Mouse (Mus musculus) lung, embryonic 15.5 days (tissue): ENCODE measurements around the gene Pts. TPM values are rescaled to one million over a fixed set of nuclear protein-coding genes. Genes with fewer than 3 reads are reported as not detected.
A peak's percentile ranks its signal among the peaks of the same experiment; 100 is the strongest.

ENCODE experiments used
- ATAC-seq: fragments of 200-750 bp; cut with Nextera tagmentation; 2 replicates; pipeline ENCODE4 v1.8.0; 2017; ENCODE audit warnings: moderate number of reproducible peaks, borderline replicate concordance; ENCODE audit not compliant: low FRiP score, low TSS enrichment; ENCODE audit errors: extremely low read depth
- H3K27ac ChIP-seq: fragments of 300-500 bp; sonication (generic); 2 replicates; pipeline ENCODE4 v1.5.1; 2015; ENCODE audit warnings: moderate library complexity, mild to moderate bottlenecking, inconsistent platforms
- H3K27me3 ChIP-seq: fragments of 300-500 bp; sonication (generic); 2 replicates; pipeline ENCODE4 v1.6.1; 2015; ENCODE audit warnings: inconsistent platforms
- H3K36me3 ChIP-seq: fragments of 300-500 bp; sonication (generic); 2 replicates; pipeline ENCODE4 v1.6.1; 2015; ENCODE audit warnings: inconsistent platforms
- H3K4me1 ChIP-seq: fragments of 300-500 bp; sonication (generic); 2 replicates; pipeline ENCODE4 v1.6.1; 2015; ENCODE audit warnings: inconsistent platforms
- H3K4me2 ChIP-seq: fragments of 300-500 bp; sonication (generic); 2 replicates; pipeline ENCODE4 v1.6.1; 2015; ENCODE audit warnings: inconsistent platforms, mild to moderate bottlenecking, moderate library complexity
- H3K4me3 ChIP-seq: fragments of 300-500 bp; sonication (generic); 2 replicates; pipeline ENCODE4 v1.5.1; 2015; ENCODE audit warnings: mild to moderate bottlenecking, inconsistent platforms
- H3K9ac ChIP-seq: fragments of 300-500 bp; sonication (generic); 2 replicates; pipeline ENCODE4 v1.6.1; 2015; ENCODE audit warnings: inconsistent platforms
- H3K9me3 ChIP-seq: fragments of 300-500 bp; sonication (generic); 2 replicates; pipeline ENCODE4 v1.6.1; 2016; ENCODE audit warnings: inconsistent platforms
- WGBS: fragments of 180-500 bp; shearing (Covaris S2); methylation state at CpG from one replicate; pipeline ENCODE4 v1.1.7; 2015; 5-methylcytosine and 5-hydroxymethylcytosine counted together
- polyA plus RNA-seq: library from polyadenylated mRNA; unstranded; fragments of >200 nt; fragmentation: Nextera tagmentation; extraction: Ambion mirVana; gene quantifications from 2 replicates; pipeline ENCODE4 v1.2.1, GENCODE M21; 2015

Gene Pts
- polyA plus RNA-seq, 1 experiment from 2014 or later, result 70.4 TPM

- Histone ChIP-seq H3K4me3 (no peak overlapping the region), H3K27ac (no peak overlapping the region), H3K4me2 (no peak overlapping the region), H3K9ac (no peak overlapping the region), H3K9me3 (no peaks in the 10 kb centered on the region), H3K27me3 (no peaks in the 10 kb centered on the region), H3K36me3 (no peaks in the 10 kb centered on the region), H3K4me1 (peaks cover 9% of the 10 kb centered on the region)
- no peak for ATAC-seq
- 72% methylated on average over 16 of the region's 16 CpGs for WGBS
These were observed 29.7 kb downstream of the Pts start for GRCm38 (mm10) chr9:50498815-50499214.

GRCm38 (mm10) chr9:50497536-50497935 is 31.0 kb downstream of the Pts start:
- no peaks in the 10 kb centered on the region for H3K36me3 ChIP-seq
- H3K4me2 ChIP-seq, result no peak overlapping the region
- no peaks in the 10 kb centered on the region for H3K27me3 ChIP-seq
- ATAC-seq, result no peak
- H3K4me1 ChIP-seq, result peaks cover 9% of the 10 kb centered on the region
- H3K4me3 ChIP-seq, result no peak overlapping the region
- no peak overlapping the region for H3K27ac ChIP-seq
- no peaks in the 10 kb centered on the region for H3K9me3 ChIP-seq
- H3K9ac ChIP-seq, result no peak overlapping the region
- WGBS, result 67% methylated on average over 2 of the region's 2 CpGs

GRCm38 (mm10) chr9:50497076-50497475 is 31.4 kb downstream of the Pts start:
- Histone ChIP-seq H3K36me3 (no peaks in the 10 kb centered on the region), H3K9me3 (no peaks in the 10 kb centered on the region), H3K27ac (no peak overlapping the region), H3K4me3 (no peak overlapping the region), H3K4me1 (peaks cover 9% of the 10 kb centered on the region), H3K4me2 (no peak overlapping the region), H3K9ac (no peak overlapping the region), H3K27me3 (no peaks in the 10 kb centered on the region)
- 52% methylated on average over 6 of the region's 6 CpGs for WGBS
- no peak for ATAC-seq

- no peaks in the 10 kb centered on the region for H3K27me3 ChIP-seq
- H3K9ac ChIP-seq, result no peak overlapping the region
- H3K4me1 ChIP-seq, result peaks cover 9% of the 10 kb centered on the region
- no peak overlapping the region for H3K4me2 ChIP-seq
- WGBS, result 22% methylated on average over 6 of the region's 6 CpGs
- no peaks in the 10 kb centered on the region for H3K9me3 ChIP-seq
- ATAC-seq, result no peak
- 0 out of 2 replicates have a peak overlapping the region, but pooled peaks have one; percentile 26 for H3K27ac ChIP-seq
- no peak overlapping the region for H3K4me3 ChIP-seq
- H3K36me3 ChIP-seq, result no peaks in the 10 kb centered on the region
These were observed 32.0 kb downstream of the Pts start for GRCm38 (mm10) chr9:50496546-50496945.

GRCm38 (mm10) chr9:50496151-50496505 is 32.4 kb downstream of the Pts start:
- Histone ChIP-seq H3K9me3 (no peaks in the 10 kb centered on the region), H3K27ac (0 out of 2 replicates have a peak overlapping the region, but pooled peaks have one; percentile 9)

GRCm38 (mm10) chr9:50495405-50496150 is 32.9 kb downstream of the Pts start:
- no peak overlapping the region for H3K4me3 ChIP-seq
- H3K27ac ChIP-seq, result 0 out of 2 replicates have a peak overlapping the region, but pooled peaks have one; percentile 9
- 63% methylated on average over 10 of the region's 10 CpGs for WGBS
- no peaks in the 10 kb centered on the region for H3K36me3 ChIP-seq
- no peaks in the 10 kb centered on the region for H3K9me3 ChIP-seq
- H3K4me2 ChIP-seq, result no peak overlapping the region
- no peaks in the 10 kb centered on the region for H3K27me3 ChIP-seq
- H3K9ac ChIP-seq, result no peak overlapping the region
- peaks cover 9% of the 10 kb centered on the region for H3K4me1 ChIP-seq
- no peak for ATAC-seq

More at GRCm38 (mm10) chr9:50496151-50496505, 32.4 kb downstream of the Pts start:
- no peaks in the 10 kb centered on the region for H3K36me3 ChIP-seq
- no peak for ATAC-seq
- H3K4me2 ChIP-seq, result no peak overlapping the region
- no peak overlapping the region for H3K4me3 ChIP-seq
- peaks cover 9% of the 10 kb centered on the region for H3K4me1 ChIP-seq
- 27% methylated on average over 6 of the region's 6 CpGs for WGBS
- H3K27me3 ChIP-seq, result no peaks in the 10 kb centered on the region
- H3K9ac ChIP-seq, result no peak overlapping the region

- no peak within 1 kb of the TSS for H3K4me2 ChIP-seq
- no peak within 1 kb of the TSS for H3K4me3 ChIP-seq
- H3K36me3 ChIP-seq, result no peaks in the 10 kb centered on the region
- no peak within 1 kb of the TSS for H3K9ac ChIP-seq
- H3K27ac ChIP-seq, result 0 out of 2 replicates have a peak within 1 kb of the TSS, but pooled peaks have one; percentile 9
- WGBS, result 71% methylated on average over 6 of the region's 6 CpGs
- no peaks in the 10 kb centered on the region for H3K9me3 ChIP-seq
- no peaks in the 10 kb centered on the region for H3K27me3 ChIP-seq
- H3K4me1 ChIP-seq, result peaks cover 9% of the 10 kb centered on the region
- ATAC-seq, result no peak
These were observed 34.2 kb downstream of the Pts start, which contains the start of gene Plet1 for GRCm38 (mm10) chr9:50494311-50494710. Gene Plet1, plus strand, starts transcription at chr9:50494525.

GRCm38 (mm10) chr9:50493777-50494176 is 34.7 kb downstream of the Pts start:
- no peak overlapping the region for H3K27ac ChIP-seq
- 60% methylated on average over 2 of the region's 2 CpGs for WGBS
- H3K4me2 ChIP-seq, result no peak overlapping the region
- peaks cover 9% of the 10 kb centered on the region for H3K4me1 ChIP-seq
- no peaks in the 10 kb centered on the region for H3K9me3 ChIP-seq
- H3K36me3 ChIP-seq, result no peaks in the 10 kb centered on the region
- H3K9ac ChIP-seq, result no peak overlapping the region
- H3K27me3 ChIP-seq, result no peaks in the 10 kb centered on the region
- no peak overlapping the region for H3K4me3 ChIP-seq
- ATAC-seq, result no peak

GRCm38 (mm10) chr9:50491531-50492045 is 36.9 kb downstream of the Pts start:
- no peaks in the 10 kb centered on the region for H3K9me3 ChIP-seq
- WGBS, result 69% methylated on average over 2 of the region's 2 CpGs
- no peak overlapping the region for H3K27ac ChIP-seq
- no peak overlapping the region for H3K9ac ChIP-seq
- no peaks in the 10 kb centered on the region for H3K36me3 ChIP-seq
- ATAC-seq, result no peak
- H3K27me3 ChIP-seq, result no peaks in the 10 kb centered on the region
- H3K4me3 ChIP-seq, result no peak overlapping the region
- peaks cover 9% of the 10 kb centered on the region for H3K4me1 ChIP-seq
- no peak overlapping the region for H3K4me2 ChIP-seq

GRCm38 (mm10) chr9:50490836-50491235 is 37.7 kb downstream of the Pts start:
- no peak overlapping the region for H3K9ac ChIP-seq
- H3K9me3 ChIP-seq, result no peaks in the 10 kb centered on the region
- H3K4me1 ChIP-seq, result peaks cover 1% of the 10 kb centered on the region
- no peak for ATAC-seq
- H3K4me2 ChIP-seq, result no peak overlapping the region
- no peak overlapping the region for H3K27ac ChIP-seq
- H3K36me3 ChIP-seq, result no peaks in the 10 kb centered on the region
- H3K27me3 ChIP-seq, result no peaks in the 10 kb centered on the region
- no peak overlapping the region for H3K4me3 ChIP-seq

- peak overlapping the region; percentile 13; the same call in 1 of the 2 replicates for H3K4me3 ChIP-seq
- no peak overlapping the region for H3K27ac ChIP-seq
- WGBS, result 7% methylated on average over 10 of the region's 10 CpGs
- no peak overlapping the region for H3K9ac ChIP-seq
- H3K4me2 ChIP-seq, result peak overlapping the region; percentile 42
- peaks cover 7% of the 10 kb centered on the region; the same call in 1 of the 2 replicates for H3K4me1 ChIP-seq
- no peak for ATAC-seq
- no peaks in the 10 kb centered on the region for H3K9me3 ChIP-seq
- H3K36me3 ChIP-seq, result no peaks in the 10 kb centered on the region
- H3K27me3 ChIP-seq, result no peaks in the 10 kb centered on the region
These were observed 43.0 kb downstream of the Pts start for GRCm38 (mm10) chr9:50485521-50485920.

- Histone ChIP-seq H3K4me3 (no peak overlapping the region), H3K27ac (no peak overlapping the region), H3K36me3 (no peaks in the 10 kb centered on the region), H3K9ac (no peak overlapping the region), H3K9me3 (no peaks in the 10 kb centered on the region), H3K27me3 (no peaks in the 10 kb centered on the region; the same call in 1 of the 2 replicates), H3K4me2 (no peak overlapping the region), H3K4me1 (peaks cover 12% of the 10 kb centered on the region; the same call in 1 of the 2 replicates)
- ATAC-seq, result no peak
- WGBS, result 76% methylated on average over 8 of the region's 8 CpGs
These were observed 45.8 kb downstream of the Pts start for GRCm38 (mm10) chr9:50482743-50483142.
